Mouse (Mus musculus): ENCODE results near the gene Fam120a.

GRCm38 (mm10) chr13:48974699-48975098 lies 6.9 kb upstream of the Fam120a start:
- TF ChIP-seq CTCF (IDR thresholded peaks at IDR 0.05; ENCODE audit: low read depth, low read length) (no peak), GATA1 (IDR thresholded peaks at IDR 0.05; ENCODE audit: borderline replicate concordance, low read length) (no peak)
